Mouse (Mus musculus) CH12.LX (cell line): Measurements from ENCODE around the gene Trnp1.

Source experiments
- BHLHE40 ChIP-seq: IDR thresholded peaks from 2 replicates; pipeline ENCODE4 v1.6.1; 2011; ENCODE audit warnings: mild to moderate bottlenecking, low read depth, low read length, improper control_type of control experiment
- CTCF ChIP-seq, 2 experiments: IDR thresholded peaks in 1 of 2; conservative IDR thresholded peaks in 1 of 2; 2 replicates each; pipeline ENCODE4 v1.5.1; 2011 to 2012; ENCODE audit warnings: low read depth in 2 of 2, low read length in 2 of 2, improper control_type of control experiment in 1 of 2, inconsistent platforms in 1 of 2, mild to moderate bottlenecking in 1 of 2, moderate library complexity in 1 of 2
- EP300 ChIP-seq: IDR thresholded peaks from 2 replicates; pipeline ENCODE4 v1.6.1; 2011; ENCODE audit warnings: low read length, improper control_type of control experiment
- ETS1 ChIP-seq: conservative IDR thresholded peaks from 2 replicates; pipeline ENCODE4 v1.6.1; 2012; ENCODE audit warnings: low read depth, mild to moderate bottlenecking, inconsistent platforms, low read length, improper control_type of control experiment, moderate library complexity
- HCFC1 ChIP-seq: IDR thresholded peaks from 2 replicates; pipeline ENCODE4 v1.6.1; 2012; ENCODE audit warnings: low read depth, mild to moderate bottlenecking, inconsistent platforms, low read length, improper control_type of control experiment
- MAFK ChIP-seq: IDR thresholded peaks from 2 replicates; pipeline ENCODE4 v1.6.1; 2011; ENCODE audit warnings: low read length, improper control_type of control experiment; ENCODE audit not compliant: insufficient replicate concordance
- MXI1 ChIP-seq: IDR thresholded peaks from 2 replicates; pipeline ENCODE4 v1.6.1; 2011; ENCODE audit warnings: mild to moderate bottlenecking, low read depth, low read length, improper control_type of control experiment
- NRF1 ChIP-seq: IDR thresholded peaks from 2 replicates; pipeline ENCODE4 v1.6.1; 2014; ENCODE audit warnings: low read depth, mild to moderate bottlenecking, inconsistent platforms, low read length, improper control_type of control experiment, moderate library complexity
- POLR2A ChIP-seq: IDR thresholded peaks from 2 replicates; pipeline ENCODE4 v1.6.1; 2011; ENCODE audit warnings: low read depth, mild to moderate bottlenecking, improper control_type of control experiment, low read length
- POLR2AphosphoS2 ChIP-seq: IDR thresholded peaks from 2 replicates; pipeline ENCODE4 v1.6.1; 2011; ENCODE audit warnings: low read depth, low read length, improper control_type of control experiment
- TBP ChIP-seq: conservative IDR thresholded peaks from 2 replicates; pipeline ENCODE4 v1.6.1; 2011; ENCODE audit warnings: low read depth, low read length, improper control_type of control experiment

DNA sequence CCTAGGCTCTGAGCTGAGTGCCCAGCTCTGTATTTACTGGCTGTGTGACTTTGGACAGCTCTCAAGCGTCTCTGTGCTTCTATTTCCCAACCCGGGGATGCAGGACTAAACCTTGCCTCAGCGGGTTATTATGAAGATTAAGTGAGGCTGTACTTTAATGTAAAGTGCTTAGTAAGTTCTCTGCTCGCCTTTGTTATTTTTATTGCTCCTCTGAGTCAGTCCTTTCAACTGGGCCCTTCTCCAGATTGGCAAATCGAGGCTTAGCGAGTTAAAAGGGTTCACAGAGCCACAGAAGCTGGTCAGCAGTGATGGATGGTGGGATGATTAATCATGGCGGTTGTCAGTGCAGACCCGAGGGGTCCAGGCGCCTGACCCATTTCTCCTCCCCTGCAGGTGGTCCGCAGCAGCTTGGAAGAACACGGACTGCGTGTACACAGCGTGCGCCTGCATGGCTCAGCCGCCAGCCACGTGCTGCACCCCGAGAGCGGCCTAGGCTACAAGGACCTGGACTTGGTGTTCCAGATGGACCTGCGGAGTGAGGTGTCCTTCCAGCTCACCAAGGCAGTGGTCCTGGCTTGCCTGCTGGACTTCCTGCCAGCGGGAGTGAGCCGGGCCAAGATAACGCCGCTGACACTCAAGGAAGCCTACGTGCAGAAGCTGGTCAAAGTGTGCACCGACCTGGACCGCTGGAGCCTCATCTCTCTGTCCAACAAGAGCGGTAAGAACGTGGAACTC lies 12.5 kb downstream of the Trnp1 start:
- no peak for TF ChIP-seq CTCF (conservative IDR thresholded peaks at IDR 0.05 in 1 of 2, IDR thresholded peaks at IDR 0.05 in 1 of 2; ENCODE audit: low read depth in 2 of 2, low read length in 2 of 2)
- no peak for TF ChIP-seq TBP
- no peak for TF ChIP-seq BHLHE40
- no peak for TF ChIP-seq HCFC1
- TF ChIP-seq MXI1, result no peak
- no peak for TF ChIP-seq POLR2A
- no peak for TF ChIP-seq ETS1
- TF ChIP-seq EP300, result no peak
- TF ChIP-seq MAFK, result no peak
- TF ChIP-seq POLR2AphosphoS2, result no peak
- no peak for TF ChIP-seq NRF1
